Mouse (Mus musculus) left cerebral cortex, adult 2 months (tissue): Measurements from ENCODE around the gene Pax7. TPM values are rescaled to one million over a fixed set of nuclear protein-coding genes. Genes with fewer than 3 reads are reported as not detected.
A peak's percentile ranks its signal among the peaks of the same experiment; 100 is the strongest.

Experiments used
- DNase-seq, 2 experiments: peaks; one replicate each; pipeline ENCODE4 v3.0.0; 2021 to 2022; ENCODE audit warnings: low spot score in 2 of 2, mixed read lengths in 1 of 2; ENCODE audit errors: extremely low spot score in 1 of 2
- H3K27ac ChIP-seq: fragments of 200-600 bp; 2 replicates; pipeline ENCODE4 v1.8.1; 2022
- H3K4me3 ChIP-seq: fragments of 200-600 bp; 2 replicates; pipeline ENCODE4 v1.8.1; 2022
- CTCF ChIP-seq: fragments of 200-600 bp; IDR thresholded peaks from 2 replicates; pipeline ENCODE4 v1.8.1; 2022; ENCODE audit warnings: antibody characterized with exemption, mild to moderate bottlenecking, moderate library complexity
- intact Hi-C: fragments of 180-260 bp; cut with DNase I; formaldehyde crosslinking; loops from one replicate; pipeline ENCODE4 v1.15.1; 2025
- total RNA-seq, 2 experiments: library from RNA; stranded (reverse); gene quantifications; 2 replicates each; pipeline ENCODE4 v1.2.3; 2021

Pax7 gene
- total RNA-seq, 2 experiments from 2014 or later, result not detected

DNA sequence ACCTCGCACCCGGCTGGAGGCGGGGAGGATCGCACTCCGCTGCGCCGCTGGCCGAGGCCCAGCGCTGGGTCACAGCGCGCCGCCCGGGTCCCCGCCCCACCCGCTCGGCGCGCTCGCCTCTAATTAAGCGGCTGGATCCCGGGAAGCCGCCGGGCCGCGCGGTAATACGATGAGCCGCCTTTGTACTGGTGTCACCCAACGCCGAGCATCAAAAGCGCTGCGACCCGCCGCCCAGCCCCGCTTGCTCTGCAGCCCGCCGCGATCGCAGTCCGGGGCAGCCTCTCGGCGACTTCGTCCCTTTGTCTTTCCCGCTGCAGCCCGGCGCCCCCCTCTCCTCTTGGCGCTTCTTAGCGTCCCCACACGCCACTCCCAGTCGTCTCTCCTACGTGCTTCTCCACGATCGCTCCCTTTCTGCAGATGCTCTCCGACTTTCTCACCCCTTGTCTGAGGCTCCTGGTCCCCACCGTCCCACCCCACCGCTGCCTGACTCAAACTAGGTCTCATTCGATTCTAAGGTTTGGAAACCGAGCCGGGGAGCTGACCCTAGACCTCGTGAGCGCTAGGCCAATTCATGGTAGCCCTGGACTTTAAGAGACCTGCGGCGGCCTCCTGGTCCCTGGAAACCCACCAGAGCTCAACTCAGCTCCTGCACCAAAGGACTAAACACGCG lies 11.7 kb downstream of the Pax7 start:
- H3K4me3 ChIP-seq, result no peak overlapping the region
- no peak for TF ChIP-seq CTCF
- intact Hi-C loops, result no loop called here

DNA sequence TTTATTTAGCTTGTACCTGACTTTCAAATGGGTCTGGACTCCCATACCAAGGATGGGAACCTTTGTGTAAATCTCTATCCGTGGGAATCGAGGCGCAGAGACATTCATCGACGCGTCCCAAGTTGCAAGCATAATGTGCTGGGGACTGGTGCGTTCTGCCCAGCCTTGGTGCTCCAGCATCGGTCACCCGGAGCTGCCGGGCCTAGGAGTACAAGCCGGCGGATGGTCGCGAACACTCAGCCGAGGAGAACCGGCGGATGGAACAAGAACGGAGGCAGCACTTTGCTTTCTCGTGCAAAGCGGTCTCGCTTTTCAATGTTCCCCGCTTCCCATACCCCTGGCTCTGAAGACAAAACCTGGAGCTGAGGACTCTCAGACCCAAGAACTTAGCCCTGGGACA lies 12.3 kb downstream of the Pax7 start:
- Histone ChIP-seq H3K27ac (no peak overlapping the region), H3K4me3 (no peak overlapping the region)
- no peak for DNase-seq
- intact Hi-C loops, result no loop called here
- no peak for TF ChIP-seq CTCF

More for the DNA sequence above, 11.7 kb downstream of the Pax7 start:
- DNase-seq, result no peak
- H3K27ac ChIP-seq, result no peak overlapping the region

DNA sequence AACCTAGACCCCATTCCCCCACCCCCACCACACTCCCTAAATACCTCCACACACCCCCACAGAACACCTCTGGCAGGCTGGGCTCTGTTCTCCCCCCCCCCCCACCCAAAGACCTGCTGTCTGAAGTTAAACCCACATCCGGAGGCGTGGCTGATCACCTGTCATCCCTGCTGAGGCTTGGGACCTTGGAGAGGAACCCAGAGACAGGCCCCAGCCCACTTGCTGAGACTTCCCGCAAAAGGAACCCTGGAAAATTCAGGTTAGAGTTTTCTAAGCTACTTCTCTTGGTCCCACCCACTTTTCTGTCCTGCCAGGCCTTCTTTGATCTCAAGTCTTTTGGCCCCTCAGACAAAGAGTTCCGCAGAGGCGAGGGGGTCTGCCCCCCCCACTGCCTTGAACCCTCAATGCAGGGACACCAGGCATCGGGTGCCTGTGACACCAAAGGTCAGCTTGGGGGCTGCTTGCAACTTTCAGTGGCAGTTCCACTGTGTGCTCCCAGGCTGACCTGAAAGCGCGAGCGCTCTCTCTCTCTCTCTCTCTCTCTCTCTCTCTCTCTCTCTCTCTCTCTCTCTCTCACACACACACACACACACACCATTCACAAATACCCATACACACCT lies 13.8 kb downstream of the Pax7 start:
- TF ChIP-seq CTCF, result no peak
- H3K4me3 ChIP-seq, result no peak overlapping the region
- intact Hi-C loops, result no loop called here
- no peak for DNase-seq
- H3K27ac ChIP-seq, result no peak overlapping the region

DNA sequence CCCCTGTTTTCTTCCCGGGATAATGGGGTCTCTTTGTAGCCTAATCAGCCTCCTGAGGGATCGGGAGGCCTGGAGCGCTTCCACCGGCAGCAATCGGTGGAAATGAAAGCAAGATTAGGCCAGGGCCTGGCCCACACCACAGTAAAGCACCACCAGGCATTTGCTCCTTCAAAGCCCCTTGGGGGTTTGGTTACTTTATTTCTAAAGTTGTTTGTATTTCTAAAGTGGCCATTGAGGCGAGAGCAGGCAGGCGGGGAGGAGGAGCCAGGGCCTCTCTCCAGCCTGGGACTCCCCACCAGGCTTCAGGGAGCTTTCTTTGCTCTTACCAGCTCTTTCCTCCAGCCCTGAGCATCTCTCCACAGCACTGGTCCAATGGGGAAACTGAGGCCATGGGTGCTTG lies 15.2 kb downstream of the Pax7 start:
- H3K27ac ChIP-seq, result no peak overlapping the region
- H3K4me3 ChIP-seq, result no peak overlapping the region
- no peak for TF ChIP-seq CTCF
- no peak for DNase-seq
- intact Hi-C loops, result no loop called here

DNA sequence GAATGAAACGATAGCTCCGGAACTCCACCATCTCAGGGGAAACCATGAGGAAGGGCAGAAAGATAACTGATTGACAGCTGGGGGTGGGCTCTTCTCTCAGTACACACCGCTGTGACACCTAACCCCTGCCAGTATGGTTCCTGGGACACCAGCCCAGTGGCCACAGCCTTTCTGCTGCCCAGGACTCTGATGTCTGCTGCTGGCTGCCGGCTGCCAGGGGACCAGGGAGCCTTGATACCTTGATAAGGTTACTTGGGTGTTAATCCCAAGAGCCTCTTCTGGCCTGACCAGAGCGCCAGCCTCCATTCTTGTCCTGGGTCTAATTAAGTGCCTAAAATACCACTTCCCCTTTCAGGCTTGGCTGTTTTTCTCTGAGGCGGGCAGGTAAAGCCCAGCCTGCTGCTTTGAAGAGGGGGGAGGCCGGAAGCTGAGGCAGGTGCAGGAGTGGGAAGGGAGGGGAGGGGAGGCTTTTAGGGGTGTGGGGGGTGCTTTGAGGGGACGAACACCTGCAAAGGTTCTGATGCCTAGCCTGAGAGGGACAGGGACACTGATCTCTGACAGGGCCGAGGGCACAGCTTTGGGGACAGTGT lies 19.9 kb downstream of the Pax7 start:
- no peak for DNase-seq
- intact Hi-C loops, result no loop called here
- Histone ChIP-seq H3K27ac (no peak overlapping the region), H3K4me3 (no peak overlapping the region)
- no peak for TF ChIP-seq CTCF

DNA sequence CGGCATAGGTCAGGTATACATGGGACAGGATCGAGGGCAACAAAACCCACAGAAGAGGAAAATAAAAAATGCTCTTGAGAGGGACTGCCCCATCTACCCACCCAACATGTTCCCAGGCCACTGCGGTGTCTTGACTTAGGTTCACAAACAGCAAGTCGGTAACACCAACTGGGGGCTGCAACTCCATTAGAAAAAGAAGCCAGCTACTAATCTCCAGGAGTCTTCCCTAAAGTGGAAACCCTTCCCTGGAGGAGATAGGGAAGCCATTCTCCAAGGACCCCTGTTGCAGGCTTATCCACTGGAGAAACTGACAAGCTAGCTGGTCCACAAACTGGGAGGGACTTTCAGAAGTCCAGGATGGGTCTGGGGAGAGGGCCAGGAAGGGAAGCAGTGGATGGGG lies 21.4 kb downstream of the Pax7 start:
- Histone ChIP-seq H3K27ac (no peak overlapping the region), H3K4me3 (no peak overlapping the region)
- no peak for DNase-seq
- no peak for TF ChIP-seq CTCF
- intact Hi-C loops, result no loop called here

DNA sequence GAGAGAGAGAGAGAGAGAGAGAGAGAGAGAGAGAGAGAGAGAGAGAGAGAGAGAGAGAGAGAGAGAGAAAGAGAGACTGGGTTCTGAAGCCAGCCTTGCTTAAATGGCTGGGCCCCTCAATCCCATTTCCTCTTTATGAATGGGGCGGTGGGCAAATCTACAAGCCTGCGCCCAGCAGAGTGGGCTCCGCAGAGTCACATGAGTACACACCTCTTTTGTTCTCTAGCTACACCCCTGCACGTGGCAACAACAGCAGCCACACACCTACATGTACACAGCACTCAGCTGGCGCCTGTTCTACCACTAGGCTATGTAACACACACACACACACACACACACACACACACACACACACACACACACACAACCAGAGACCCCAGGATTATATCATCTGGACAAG lies 21.9 kb downstream of the Pax7 start:
- no peak for TF ChIP-seq CTCF
- no peak for DNase-seq
- no peak overlapping the region for H3K4me3 ChIP-seq

DNA sequence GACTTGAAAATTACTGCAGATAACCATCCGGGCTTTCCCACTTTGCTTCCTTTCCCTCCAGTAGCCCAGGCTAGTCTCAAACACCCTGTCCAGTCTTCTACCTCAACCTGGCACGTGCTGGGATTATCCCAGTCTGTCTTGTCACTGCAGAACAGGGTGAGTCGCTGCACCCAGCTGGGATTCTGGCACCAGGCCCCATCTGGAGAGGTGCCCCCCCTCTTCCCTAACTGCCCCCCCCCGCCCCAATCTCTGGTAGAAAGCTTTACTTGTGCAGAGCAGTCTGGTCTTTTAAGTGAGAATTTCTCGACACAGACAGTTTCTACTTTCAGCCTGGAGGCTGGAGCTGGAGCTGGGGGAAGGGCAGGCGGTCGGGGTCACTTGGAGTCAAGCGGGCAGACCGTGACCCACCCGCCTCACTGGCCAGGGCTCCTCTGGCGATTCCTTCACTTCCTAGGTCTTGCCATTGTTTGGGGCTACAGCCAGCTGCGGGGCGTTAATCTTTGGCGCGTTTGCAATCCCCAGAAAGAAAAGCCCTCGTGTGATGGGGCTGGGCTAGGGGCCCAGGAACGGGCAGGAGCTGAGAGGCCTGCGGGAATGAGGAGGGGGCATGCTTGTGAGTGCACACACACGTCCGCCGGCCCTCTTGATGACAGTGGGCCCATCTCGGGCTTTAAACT lies 22.4 kb downstream of the Pax7 start:
- intact Hi-C loops, result no loop called here
- no peak for DNase-seq

More for the DNA sequence above, 21.9 kb downstream of the Pax7 start:
- intact Hi-C loops, result no loop called here
- no peak overlapping the region for H3K27ac ChIP-seq

DNA sequence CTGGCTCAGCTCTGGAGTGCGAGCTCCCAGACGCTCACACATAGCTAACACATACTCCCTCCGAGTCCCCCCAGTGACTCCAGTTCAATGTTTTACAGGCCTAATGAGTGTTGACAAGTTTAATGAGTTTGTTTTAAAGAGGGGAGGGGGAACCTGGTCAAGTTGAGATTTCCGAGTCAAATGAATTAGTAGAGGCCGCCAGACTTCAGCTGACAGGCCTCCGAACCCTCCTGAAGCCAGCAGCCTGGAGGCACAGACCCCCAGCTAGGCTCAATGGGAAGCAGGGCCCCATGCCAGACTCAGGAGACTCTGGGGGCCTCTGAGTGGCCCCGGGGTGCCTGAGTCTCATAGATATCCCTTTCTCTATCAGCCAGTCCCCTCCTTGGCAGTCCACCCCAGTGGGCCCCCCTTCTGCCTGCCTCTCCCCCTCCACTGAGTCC lies 23.9 kb downstream of the Pax7 start:
- Histone ChIP-seq H3K4me3 (no peak overlapping the region), H3K27ac (no peak overlapping the region)
- TF ChIP-seq CTCF, result no peak
- intact Hi-C loops, result no loop called here
- DNase-seq, result no peak

More for the DNA sequence above, 22.4 kb downstream of the Pax7 start:
- Histone ChIP-seq H3K4me3 (no peak overlapping the region), H3K27ac (no peak overlapping the region)
- no peak for TF ChIP-seq CTCF

DNA sequence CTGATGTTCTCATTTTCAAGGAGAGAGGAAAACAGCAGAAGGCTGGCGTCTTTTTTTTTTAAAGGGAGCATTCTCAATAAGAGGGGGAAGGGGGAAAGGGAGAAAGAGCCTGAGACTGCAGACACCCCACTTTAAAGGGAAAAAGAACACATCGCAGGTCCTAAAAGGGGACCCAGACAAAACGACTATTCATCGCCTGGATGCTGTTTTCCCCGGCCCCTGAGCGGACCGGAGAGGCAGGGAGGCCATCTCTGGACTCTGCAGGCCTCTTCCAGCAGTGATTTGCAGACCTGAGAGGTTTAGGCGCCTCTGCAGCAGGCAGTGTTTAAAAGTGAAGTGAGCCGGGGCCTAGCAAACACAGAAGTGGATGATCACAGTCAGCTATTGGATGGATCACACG lies 25.5 kb downstream of the Pax7 start:
- DNase-seq, result no peak
- intact Hi-C loops, result no loop called here
- Histone ChIP-seq H3K4me3 (no peak overlapping the region), H3K27ac (no peak overlapping the region)
- no peak for TF ChIP-seq CTCF

DNA sequence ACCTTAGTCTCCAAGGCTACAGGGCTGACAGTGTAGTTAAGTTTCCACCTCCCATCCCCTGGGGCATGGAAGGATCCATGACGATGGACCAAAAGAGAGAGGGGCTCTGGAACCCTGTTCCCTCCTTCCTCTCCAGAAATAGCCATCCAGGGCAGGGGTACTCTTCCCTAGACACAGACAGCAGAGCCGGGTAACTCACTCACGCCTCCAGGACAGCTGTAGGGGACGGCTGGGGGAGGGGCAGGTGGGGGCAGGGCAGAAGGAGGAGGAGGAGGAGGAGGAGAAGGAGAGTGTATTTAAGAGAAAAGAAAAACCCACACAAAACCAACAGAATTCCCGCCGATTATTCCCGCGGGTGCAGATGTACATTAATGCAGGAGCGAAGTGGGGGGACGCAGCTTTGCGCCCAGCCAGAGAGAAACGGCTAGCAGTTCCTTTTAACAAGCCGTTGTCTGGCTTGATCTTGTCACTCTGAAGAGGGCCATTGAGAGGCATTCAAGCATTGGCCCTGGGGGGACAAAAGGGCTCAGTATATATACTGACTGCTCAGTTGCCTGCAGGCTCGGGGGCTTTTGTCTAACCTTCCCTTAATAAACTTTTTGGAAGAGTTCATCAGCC lies 26.0 kb downstream of the Pax7 start:
- no peak overlapping the region for H3K27ac ChIP-seq
- no peak overlapping the region for H3K4me3 ChIP-seq
- DNase-seq, result no peak
- intact Hi-C loops, result no loop called here
- no peak for TF ChIP-seq CTCF

DNA sequence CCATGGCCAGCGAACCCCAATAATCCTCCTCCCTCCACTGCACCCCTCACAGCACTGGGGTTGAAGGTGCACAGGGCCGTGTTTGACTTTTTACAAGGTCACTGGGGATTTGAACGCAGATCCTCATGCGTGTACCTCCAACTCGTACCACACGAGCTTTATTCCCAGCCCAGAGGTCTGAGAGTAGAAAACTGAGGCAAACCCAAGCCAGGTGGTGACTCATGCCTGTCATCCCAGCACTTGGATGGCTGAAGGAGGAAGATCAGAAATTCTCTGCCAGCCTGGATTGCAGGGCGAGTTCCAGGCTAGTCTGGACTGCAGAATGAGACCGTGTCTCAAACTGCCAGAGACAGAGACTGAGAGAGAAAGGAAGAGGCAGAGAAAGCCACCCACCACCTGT lies 28.4 kb downstream of the Pax7 start:
- peak in 1 of 2 experiments; percentile 12 for DNase-seq
- no peak overlapping the region for H3K4me3 ChIP-seq
- no peak for TF ChIP-seq CTCF
- no peak overlapping the region for H3K27ac ChIP-seq
- intact Hi-C loops, result no loop called here
